ENCODE assay signal across 11 mouse cellular contexts in genomic region chr17:78358251-78358726, GRCm38 (mm10). TPM values are rescaled to one million over a fixed set of nuclear protein-coding genes. Genes with fewer than 3 reads are reported as not detected.
DNase-seq lines count a peak whose midpoint lies in the region; ATAC-seq and TF ChIP-seq lines count a peak whose summit lies in the region.
"Had no signal": no experiment of that assay in that cellular context is flagged by ENCODE, and none has a peak within 500 bp of the region (broad histone marks: within the 10 kb centered on the region; RNA-seq: fewer than 3 reads in every experiment).

No protein-coding gene starts in this region.

- no peak overlapping the region for H3K9ac ChIP-seq in midbrain, embryonic 13.5 days (replicated peaks)
- no peak overlapping the region for H3K9ac ChIP-seq in midbrain, embryonic 16.5 days (ENCODE audit: low read depth, low read length)
- no peak overlapping the region for H3K9ac ChIP-seq in hindbrain, postnatal 0 days (replicated peaks; ENCODE audit: low read length)
- H3K9ac ChIP-seq: limb, embryonic 15.5 days; midbrain, embryonic 12.5 days had no signal

- peak; percentile 29 for DNase-seq in cerebellum, adult 9-10 months
- peak; percentile 70 for DNase-seq in hindbrain, postnatal 0 days (ENCODE audit: low spot score)
- DNase-seq in retina, postnatal 1 day = peak; percentile 61
- DNase-seq in right cerebral cortex, postnatal 10 days (ENCODE audit: low spot score in 2 of 2) = no peak
- no peak for DNase-seq in embryo, embryonic 11 days
- DNase-seq: thymus, postnatal 36 days had no signal

- no peaks in the 10 kb centered on the region for H3K9me3 ChIP-seq in midbrain, embryonic 13.5 days
- H3K9me3 ChIP-seq in midbrain, embryonic 16.5 days (replicated peaks; ENCODE audit: control insufficient read depth, low read length, poor library complexity, severe bottlenecking) = no peaks in the 10 kb centered on the region
- no peaks in the 10 kb centered on the region for H3K9me3 ChIP-seq in hindbrain, postnatal 0 days (ENCODE audit: low read length)
- H3K9me3 ChIP-seq: limb, embryonic 15.5 days; midbrain, embryonic 12.5 days had no signal

- peak; percentile 48; the same call in 1 of the 2 replicates for ATAC-seq in midbrain, embryonic 13.5 days
- ATAC-seq in midbrain, embryonic 16.5 days = no peak
- ATAC-seq in hindbrain, postnatal 0 days = peak; percentile 78

- H3K4me3 ChIP-seq in midbrain, embryonic 13.5 days (replicated peaks) = no peak overlapping the region
- H3K4me3 ChIP-seq in midbrain, embryonic 16.5 days (ENCODE audit: low read depth, low read length) = no peak overlapping the region
- no peak overlapping the region for H3K4me3 ChIP-seq in hindbrain, postnatal 0 days (ENCODE audit: low read length)
- H3K4me3 ChIP-seq: limb, embryonic 15.5 days; midbrain, embryonic 12.5 days had no signal

- 0 out of 2 replicates have a peak, but pooled peaks cover 5% of the 10 kb centered on the region for H3K36me3 ChIP-seq in midbrain, embryonic 13.5 days
- H3K36me3 ChIP-seq in midbrain, embryonic 16.5 days (ENCODE audit: control insufficient read depth, insufficient read depth, low read length) = no peaks in the 10 kb centered on the region; the same call in 1 of the 2 replicates
- H3K36me3 ChIP-seq in hindbrain, postnatal 0 days (ENCODE audit: insufficient read depth, low read length) = no peaks in the 10 kb centered on the region
- H3K36me3 ChIP-seq: midbrain, embryonic 12.5 days had no signal

- TF ChIP-seq CTCF in hindbrain, postnatal 0 days (IDR thresholded peaks at IDR 0.05; ENCODE audit: low read depth) = no peak

- no peaks in the 10 kb centered on the region for H3K27me3 ChIP-seq in midbrain, embryonic 13.5 days
- no peaks in the 10 kb centered on the region for H3K27me3 ChIP-seq in midbrain, embryonic 16.5 days (ENCODE audit: control insufficient read depth, insufficient read depth, low read depth, low read length)
- H3K27me3 ChIP-seq in hindbrain, postnatal 0 days (ENCODE audit: insufficient read depth, low read length) = no peaks in the 10 kb centered on the region
- H3K27me3 ChIP-seq: limb, embryonic 15.5 days; midbrain, embryonic 12.5 days had no signal

- no peak overlapping the region for H3K27ac ChIP-seq in midbrain, embryonic 13.5 days
- no peak overlapping the region for H3K27ac ChIP-seq in midbrain, embryonic 16.5 days (ENCODE audit: low read length)
- H3K27ac ChIP-seq in hindbrain, postnatal 0 days = 0 out of 2 replicates have a peak overlapping the region, but pooled peaks have one; percentile 7
- H3K27ac ChIP-seq: limb, embryonic 15.5 days; midbrain, embryonic 12.5 days had no signal

- no peak overlapping the region for H3K4me2 ChIP-seq in midbrain, embryonic 13.5 days (replicated peaks)
- no peak overlapping the region for H3K4me2 ChIP-seq in midbrain, embryonic 16.5 days (ENCODE audit: low read length)
- H3K4me2 ChIP-seq in hindbrain, postnatal 0 days (ENCODE audit: low read depth, low read length) = no peak overlapping the region
- H3K4me2 ChIP-seq: heart, embryonic 11.5 days; limb, embryonic 15.5 days; midbrain, embryonic 12.5 days had no signal

- WGBS in midbrain, embryonic 13.5 days = 61% methylated on average over 7 of the region's 7 CpGs
- 55% methylated on average over 7 of the region's 7 CpGs for WGBS in midbrain, embryonic 16.5 days
- 37% methylated on average over 7 of the region's 7 CpGs for WGBS in hindbrain, postnatal 0 days

- peaks cover 15% of the 10 kb centered on the region for H3K4me1 ChIP-seq in midbrain, embryonic 13.5 days (replicated peaks)
- H3K4me1 ChIP-seq in midbrain, embryonic 16.5 days (ENCODE audit: control insufficient read depth, insufficient read depth, low read length) = 0 out of 2 replicates have a peak, but pooled peaks cover 3% of the 10 kb centered on the region
- no peaks in the 10 kb centered on the region for H3K4me1 ChIP-seq in hindbrain, postnatal 0 days (ENCODE audit: insufficient read depth, low read length)

RNA-seq across cellular contexts. Expression of gene Fez2, which starts 59.7 kb away (rescaled TPM):
- 35.3 and 38.1 TPM in 2 replicates for polyA plus RNA-seq in midbrain, embryonic 13.5 days (2015; fragmentation: Nextera tagmentation; extraction: Ambion mirVana)
- polyA plus RNA-seq in midbrain, embryonic 16.5 days (2015; fragmentation: Nextera tagmentation; extraction: Ambion mirVana) = 50.3 and 53.5 TPM in 2 replicates
- 36.5 and 46.2 TPM in 2 replicates for total RNA-seq in hindbrain, postnatal 0 days (2014; rRNA removed)
- polyA plus RNA-seq in hindbrain, postnatal 0 days (2015; fragmentation: Nextera tagmentation; extraction: Ambion mirVana) = 62.0 and 63.3 TPM in 2 replicates

Comparison
In these comparisons a context has a peak if more than half of its experiments do, and no peak if none do; other contexts are left out.
1. DNase-seq: peak in cerebellum, adult 9-10 months (single experiment), hindbrain, postnatal 0 days (single experiment) and retina, postnatal 1 day (single experiment); none in right cerebral cortex, postnatal 10 days (0 of 2) and embryo, embryonic 11 days (single experiment).